Mouse (Mus musculus): Measurements from ENCODE around the gene Rhoq. TPM values are rescaled to one million over a fixed set of nuclear protein-coding genes. Genes with fewer than 3 reads are reported as not detected.

Rhoq gene
- 30.9 TPM for polyA plus RNA-seq (2015; fragmentation: Illumina TruSeq; extraction: RNeasy Lipid Tissue Mini Kit (QIAGEN cat#74804); ENCODE audit: low read depth, low replicate concordance)

GRCm38 (mm10) chr17:86962894-86963585 lies at the start of gene Rhoq:
Gene Rhoq, plus strand, starts transcription at chr17:86963082.

DNA sequence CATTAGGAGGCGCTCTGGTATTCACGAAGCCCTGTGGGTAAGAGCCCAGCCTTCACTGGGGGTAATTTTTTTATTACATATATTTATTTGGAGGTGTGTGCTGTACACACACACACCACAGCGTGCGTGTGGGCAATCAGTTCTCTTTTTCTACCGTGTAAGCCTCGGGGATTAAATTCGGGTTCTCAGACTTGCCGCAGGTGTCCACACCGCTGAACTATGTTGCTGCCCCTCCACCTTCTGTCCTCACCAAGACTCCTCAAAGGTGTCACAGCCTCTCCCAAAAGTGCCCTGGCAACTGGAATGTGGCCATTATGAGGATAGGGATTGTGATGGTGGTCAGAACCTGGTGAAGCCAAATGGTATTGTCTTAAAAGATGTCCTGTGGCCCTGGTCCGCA lies 45.8 kb upstream of the Rhoq start, which contains the start of gene Tmem247:
Tmem247 (plus strand) TSS at position 301 of the 400 bp plus-strand sequence.

DNA sequence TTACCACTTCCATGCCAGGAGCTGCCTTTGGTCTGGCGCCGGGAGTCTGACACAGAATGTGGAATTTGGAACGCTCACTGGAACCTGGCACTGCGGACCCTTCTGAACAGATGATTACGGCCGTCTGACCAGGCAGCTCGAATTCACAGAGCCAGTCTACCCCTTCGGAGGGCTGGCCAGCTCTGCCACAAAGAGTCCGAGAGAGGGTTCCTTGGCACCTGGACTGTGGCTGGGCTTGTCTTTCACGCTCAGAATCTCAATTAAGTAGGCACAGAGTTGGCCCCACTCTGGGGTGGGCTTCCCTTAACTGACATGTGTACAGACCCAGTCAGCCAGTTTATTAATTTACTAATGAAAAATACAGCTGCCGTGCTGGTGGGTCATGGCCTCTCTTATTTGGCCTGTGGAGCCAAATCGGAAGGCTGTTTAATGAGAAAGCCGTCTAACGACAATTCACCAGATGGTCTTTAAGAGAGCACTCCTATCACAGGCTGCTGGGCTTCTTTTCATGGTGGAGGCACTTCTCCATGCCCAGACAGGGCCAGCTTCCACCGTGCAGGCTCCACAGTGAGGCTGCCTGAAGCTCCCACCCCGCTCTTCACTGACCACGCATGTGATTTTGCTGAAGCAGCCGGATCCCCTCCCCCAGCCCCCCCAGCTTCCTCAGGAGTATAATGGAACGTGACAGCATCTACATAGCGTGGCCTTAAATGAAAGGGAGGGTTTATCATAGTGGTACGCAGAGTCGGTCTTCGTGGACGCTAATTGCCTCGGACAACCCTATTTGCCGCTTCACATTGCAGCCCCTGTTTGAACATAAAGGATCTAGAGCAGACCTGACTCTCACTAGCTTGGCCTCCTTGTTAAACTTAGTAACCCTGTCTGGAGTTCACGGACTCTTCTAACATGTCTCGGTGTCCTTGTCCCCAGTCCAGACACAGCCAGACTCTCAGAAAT lies 14.8 kb upstream of the Rhoq start, which contains the start of gene Atp6v1e2:
Atp6v1e2 (minus strand) TSS at position 58 of the 957 bp plus-strand sequence.

GRCm38 (mm10) chr17:87025269-87025949 lies 62.5 kb downstream of the Rhoq start, which contains the start of the genes Pigf and Cript:
Gene Pigf, minus strand, starts transcription at chr17:87025406.
Gene Cript, plus strand, starts transcription at chr17:87025550.

Other genes starting within 250 kb of the Rhoq start
- 56.7 TPM for gene Epas1, start 209.4 kb upstream of the Rhoq start, polyA plus RNA-seq (2015; fragmentation: Illumina TruSeq; extraction: RNeasy Lipid Tissue Mini Kit (QIAGEN cat#74804); ENCODE audit: low read depth, low replicate concordance)
- not detected for gene Tmem247, start 45.7 kb upstream of the Rhoq start, polyA plus RNA-seq (2015; fragmentation: Illumina TruSeq; extraction: RNeasy Lipid Tissue Mini Kit (QIAGEN cat#74804); ENCODE audit: low read depth, low replicate concordance)
- not detected for gene Atp6v1e2, start 15.2 kb upstream of the Rhoq start, polyA plus RNA-seq (2015; fragmentation: Illumina TruSeq; extraction: RNeasy Lipid Tissue Mini Kit (QIAGEN cat#74804); ENCODE audit: low read depth, low replicate concordance)
- gene Pigf, start 62.3 kb downstream of the Rhoq start, polyA plus RNA-seq (2015; fragmentation: Illumina TruSeq; extraction: RNeasy Lipid Tissue Mini Kit (QIAGEN cat#74804); ENCODE audit: low read depth, low replicate concordance), result 27.3 TPM
- 130 TPM for gene Cript, start 62.5 kb downstream of the Rhoq start, polyA plus RNA-seq (2015; fragmentation: Illumina TruSeq; extraction: RNeasy Lipid Tissue Mini Kit (QIAGEN cat#74804); ENCODE audit: low read depth, low replicate concordance)
- 91.5 TPM for gene Socs5, start 144.6 kb downstream of the Rhoq start, polyA plus RNA-seq (2015; fragmentation: Illumina TruSeq; extraction: RNeasy Lipid Tissue Mini Kit (QIAGEN cat#74804); ENCODE audit: low read depth, low replicate concordance)